9 mouse cellular contexts compared by ENCODE assay signal in the genomic region with DNA sequence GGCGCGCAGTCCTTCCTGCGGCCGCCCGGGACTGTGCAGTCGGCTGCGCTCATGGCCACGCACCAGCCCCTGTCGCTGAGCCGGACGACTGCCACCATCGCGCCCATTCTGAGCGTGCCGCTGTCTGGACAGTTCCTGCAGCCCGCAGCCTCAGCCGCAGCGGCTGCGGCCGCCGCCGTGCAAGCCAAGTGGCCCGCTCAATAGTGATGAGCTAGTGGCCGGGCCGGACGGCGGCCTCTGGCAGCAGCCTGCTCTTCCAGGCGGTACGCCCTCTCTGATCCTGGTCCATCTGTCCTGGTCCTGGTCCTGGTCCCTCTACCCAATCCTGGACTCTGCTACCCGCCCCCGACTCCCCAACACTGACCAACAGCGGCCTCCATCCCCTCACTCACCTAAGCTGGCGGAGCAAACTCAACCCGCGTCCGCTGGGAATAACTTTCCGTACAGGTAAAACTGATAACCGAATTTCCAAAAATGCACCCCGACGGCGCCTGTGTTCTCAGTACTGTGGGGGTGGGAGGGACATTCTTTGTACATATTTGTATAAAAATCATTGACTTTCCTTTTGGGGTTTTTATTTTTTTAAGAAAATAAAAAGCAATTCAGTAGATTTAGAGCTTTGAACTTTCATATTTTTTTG. TPM values are rescaled to one million over a fixed set of nuclear protein-coding genes. Genes with fewer than 3 reads are reported as not detected.
DNase-seq lines count a peak whose midpoint lies in the region; ATAC-seq and TF ChIP-seq lines count a peak whose summit lies in the region.
"Had no signal": no experiment of that assay in that cellular context is flagged by ENCODE, and none has a peak within 500 bp of the region (broad histone marks: within the 10 kb centered on the region; RNA-seq: fewer than 3 reads in every experiment).

No protein-coding gene starts in this region.

- H3K4me2 ChIP-seq in forebrain, embryonic 16.5 days (ENCODE audit: low read length) = peak overlapping the region; percentile 46
- H3K4me2 ChIP-seq in limb, embryonic 13.5 days (replicated peaks) = peak overlapping the region; percentile 58
- H3K4me2 ChIP-seq in stomach, embryonic 16.5 days (ENCODE audit: low read depth, low read length) = peak overlapping the region; percentile 47

- H3K9me3 ChIP-seq in E14TG2a.4 (ENCODE audit: low read length) = no peaks in the 10 kb centered on the region
- H3K9me3 ChIP-seq in forebrain, embryonic 16.5 days (ENCODE audit: control insufficient read depth, low read length) = no peaks in the 10 kb centered on the region
- no peaks in the 10 kb centered on the region for H3K9me3 ChIP-seq in limb, embryonic 13.5 days
- no peaks in the 10 kb centered on the region for H3K9me3 ChIP-seq in stomach, embryonic 16.5 days (replicated peaks; ENCODE audit: control insufficient read depth, low read length)

- ATAC-seq in forebrain, embryonic 16.5 days = 0 out of 2 replicates have a peak, but pooled peaks have one; percentile 27
- no peak for ATAC-seq in limb, embryonic 13.5 days (ENCODE audit: low FRiP score, low read depth)
- no peak for ATAC-seq in stomach, embryonic 16.5 days (ENCODE audit: insufficient read depth, low FRiP score)

- peak overlapping the region; percentile 81 for H3K4me3 ChIP-seq in E14TG2a.4 (replicated peaks; ENCODE audit: low read length)
- peak overlapping the region; percentile 34 for H3K4me3 ChIP-seq in forebrain, embryonic 16.5 days (replicated peaks; ENCODE audit: low read length)
- H3K4me3 ChIP-seq in limb, embryonic 13.5 days = peak overlapping the region; percentile 41
- H3K4me3 ChIP-seq in stomach, embryonic 16.5 days (replicated peaks; ENCODE audit: low read length) = peak overlapping the region; percentile 38

- H3K36me3 ChIP-seq in E14TG2a.4 (ENCODE audit: insufficient read depth, low read length) = no peaks in the 10 kb centered on the region
- H3K36me3 ChIP-seq in forebrain, embryonic 16.5 days (ENCODE audit: control insufficient read depth, insufficient read depth) = no peaks in the 10 kb centered on the region
- no peaks in the 10 kb centered on the region for H3K36me3 ChIP-seq in limb, embryonic 13.5 days
- no peaks in the 10 kb centered on the region for H3K36me3 ChIP-seq in stomach, embryonic 16.5 days (ENCODE audit: control insufficient read depth, insufficient read depth, low read length)

- TF ChIP-seq CTCF in E14TG2a.4 (conservative IDR thresholded peaks at IDR 0.05; ENCODE audit: low read length) = no peak

- H3K27me3 ChIP-seq in E14TG2a.4 (ENCODE audit: insufficient read depth, low read length) = peaks cover 58% of the 10 kb centered on the region
- H3K27me3 ChIP-seq in forebrain, embryonic 16.5 days (replicated peaks; ENCODE audit: control insufficient read depth, insufficient read depth, low read length) = peaks cover 43% of the 10 kb centered on the region
- H3K27me3 ChIP-seq in limb, embryonic 13.5 days = peaks cover 97% of the 10 kb centered on the region
- peaks cover 77% of the 10 kb centered on the region for H3K27me3 ChIP-seq in stomach, embryonic 16.5 days (ENCODE audit: control insufficient read depth, insufficient read depth, low read length)

- H3K4me1 ChIP-seq in E14TG2a.4 (replicated peaks; ENCODE audit: low read depth, low read length) = peaks cover 75% of the 10 kb centered on the region
- H3K4me1 ChIP-seq in forebrain, embryonic 16.5 days (replicated peaks; ENCODE audit: control insufficient read depth, insufficient read depth, low read length) = peaks cover 21% of the 10 kb centered on the region
- peaks cover 38% of the 10 kb centered on the region for H3K4me1 ChIP-seq in limb, embryonic 13.5 days
- H3K4me1 ChIP-seq in stomach, embryonic 16.5 days (ENCODE audit: control insufficient read depth, insufficient read depth, low read length) = peaks cover 17% of the 10 kb centered on the region

- 0% methylated on average over 34 of the region's 41 CpGs for WGBS in forebrain, embryonic 16.5 days
- 2% methylated on average over 38 of the region's 41 CpGs for WGBS in limb, embryonic 13.5 days
- under 1% methylated on average over 41 of the region's 41 CpGs for WGBS in stomach, embryonic 16.5 days

- no peak overlapping the region for H3K9ac ChIP-seq in forebrain, embryonic 16.5 days (replicated peaks; ENCODE audit: low read depth, low read length)
- H3K9ac ChIP-seq in limb, embryonic 13.5 days = no peak overlapping the region
- H3K9ac ChIP-seq in stomach, embryonic 16.5 days (ENCODE audit: low read length) = no peak overlapping the region; the same call in 1 of the 2 replicates
- H3K9ac ChIP-seq: liver, embryonic 14.5 days had no signal

- no peak overlapping the region for H3K27ac ChIP-seq in forebrain, embryonic 16.5 days (ENCODE audit: low read length)
- no peak overlapping the region for H3K27ac ChIP-seq in limb, embryonic 13.5 days
- H3K27ac ChIP-seq in stomach, embryonic 16.5 days (ENCODE audit: low read length) = no peak overlapping the region
- H3K27ac ChIP-seq: liver, embryonic 14.5 days had no signal

- DNase-seq in adrenal gland, postnatal 14 days = peak; percentile 12
- no peak for DNase-seq in adrenal gland, adult 8-10 months
- DNase-seq in left cerebral cortex, adult 8-10 months (ENCODE audit: low spot score in 2 of 2) = no peak
- no peak for DNase-seq in B cell, adult 2 months

RNA-seq across cellular contexts. Expression of a gene that starts 1.9 kb away (rescaled TPM):
- 1.5 and 1.7 TPM in 2 replicates for total RNA-seq in adrenal gland, postnatal 14 days (2021)
- total RNA-seq in adrenal gland, adult 8-10 months (2022) = under 1 TPM; 0.21 to 0.86 (median 0.60) TPM
- polyA plus RNA-seq in forebrain, embryonic 16.5 days (2015; fragmentation: Nextera tagmentation; extraction: Ambion mirVana) = 0.10 and 0.14 TPM in 2 replicates
- polyA plus RNA-seq in limb, embryonic 13.5 days (2015; fragmentation: Nextera tagmentation; extraction: Ambion mirVana) = 0.74 and 0.80 TPM in 2 replicates
- 0.54 and 0.98 TPM in 2 replicates for polyA plus RNA-seq in stomach, embryonic 16.5 days (2015; fragmentation: Nextera tagmentation; extraction: Ambion mirVana)
- total RNA-seq in left cerebral cortex, adult 8-10 months (2022) = under 1 TPM in 1 of 4 experiments, not detected in 3; 0.15 TPM

RNA-seq across cellular contexts. Expression of a gene that starts 57.5 kb away (rescaled TPM):
- 7.3 and 7.9 TPM in 2 replicates for total RNA-seq in adrenal gland, postnatal 14 days (2021)
- total RNA-seq in adrenal gland, adult 8-10 months (2022) = 10 to 100 TPM in 3 of 4 experiments, 1 to 10 TPM in 1; 7.4 to 16.7 (median 11.8) TPM
- 9.1 and 10.7 TPM in 2 replicates for polyA plus RNA-seq in forebrain, embryonic 16.5 days (2015; fragmentation: Nextera tagmentation; extraction: Ambion mirVana)
- polyA plus RNA-seq in limb, embryonic 13.5 days (2015; fragmentation: Nextera tagmentation; extraction: Ambion mirVana) = 20.5 and 21.9 TPM in 2 replicates
- polyA plus RNA-seq in stomach, embryonic 16.5 days (2015; fragmentation: Nextera tagmentation; extraction: Ambion mirVana) = 18.1 and 21.5 TPM in 2 replicates
- 10 to 100 TPM; 10.1 to 15.9 (median 13.0) TPM for total RNA-seq in left cerebral cortex, adult 8-10 months (2022)
